Mouse (Mus musculus) lung, adult 2 months (tissue): ENCODE measurements around the gene BC017158.

Experiments
- CTCF ChIP-seq: fragments of 200-500 bp; IDR thresholded peaks from 2 replicates; pipeline ENCODE4 v1.5.1; 2011; ENCODE audit warnings: mild to moderate bottlenecking, low read length, control low read depth; ENCODE audit not compliant: insufficient read depth
- POLR2A ChIP-seq: fragments of 200-500 bp; IDR thresholded peaks from 2 replicates; pipeline ENCODE4 v1.6.1; 2011; ENCODE audit warnings: low read depth, mild to moderate bottlenecking, control low read depth, low read length, borderline replicate concordance; ENCODE audit errors: extremely low read depth

DNA sequence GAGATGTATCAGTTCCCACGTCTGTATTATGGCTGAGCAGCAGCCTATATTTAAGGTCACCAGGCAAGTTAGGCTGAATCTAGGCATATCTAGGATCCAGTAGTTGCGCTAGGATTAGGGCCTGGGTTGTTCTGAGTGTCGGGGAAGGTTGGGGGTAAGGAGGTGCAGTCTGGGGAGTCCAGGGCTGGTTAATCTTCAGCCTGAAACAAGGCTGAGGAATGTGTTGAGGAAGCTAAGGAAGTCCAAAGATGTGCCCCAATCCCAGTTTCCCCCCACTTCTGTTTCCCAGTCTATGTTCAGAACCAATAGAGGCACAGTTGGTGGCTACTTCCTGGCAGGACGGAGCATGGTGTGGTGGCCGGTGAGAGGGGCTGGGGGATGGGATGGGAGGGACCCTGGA lies 31.9 kb downstream of the BC017158 start:
- TF ChIP-seq CTCF: no peak
- TF ChIP-seq POLR2A: no peak
